Mouse (Mus musculus): ENCODE data around the gene Mfsd9. TPM values are rescaled to one million over a fixed set of nuclear protein-coding genes. Genes with fewer than 3 reads are reported as not detected.

Gene Mfsd9
- total RNA-seq, 2 experiments from 2014 or later: 9.1 to 9.7 TPM

Other genes with a start within 250 kb of the Mfsd9 start
- 1 to 10 TPM in 1 of 2 experiments, under 1 TPM in 1; 0.24 to 1.8 TPM for gene Slc9a4, start 210.6 kb downstream of the Mfsd9 start, total RNA-seq (2021)
- gene Slc9a2, start 110.1 kb downstream of the Mfsd9 start, total RNA-seq (2021): 1 to 10 TPM; 1.6 to 2.5 TPM
- gene Tmem182, start 14.9 kb upstream of the Mfsd9 start, total RNA-seq (2021): under 1 TPM in 1 of 2 experiments, not detected in 1; 0.18 TPM

All from left cerebral cortex, postnatal 4 days (tissue).